Mouse (Mus musculus) gastrocnemius, adult 18-20 months (tissue): ENCODE measurements around the gene Csmd2. TPM values are rescaled to one million over a fixed set of nuclear protein-coding genes. Genes with fewer than 3 reads are reported as not detected.
A peak's percentile ranks its signal among the peaks of the same experiment; 100 is the strongest.

ENCODE experiments used
- DNase-seq: peaks from one replicate; pipeline ENCODE4 v3.0.0; 2021; ENCODE audit warnings: low spot score
- long read RNA-seq, 2 experiments: library from polyadenylated mRNA; stranded (forward); transcript quantifications; one replicate each; pipeline ENCODE4 v2.0.0; 2021
- total RNA-seq, 2 experiments: library from RNA; stranded (reverse); gene quantifications; 2 replicates each; pipeline ENCODE4 v1.2.3; 2021

The Csmd2 gene
- not detected for total RNA-seq
- long read RNA-seq, experiment 1 = 0 reads
- long read RNA-seq, experiment 2 = 0 reads

GRCm38 (mm10) chr4:127987784-127988455 is at the start of gene Csmd2:
Gene Csmd2 (plus strand): TSS chr4:127987857.
- no peak for DNase-seq

GRCm38 (mm10) chr4:127947696-127948095 is 40.0 kb upstream of the Csmd2 start:
- DNase-seq = no peak

GRCm38 (mm10) chr4:127953006-127953710 is 34.5 kb upstream of the Csmd2 start:
- no peak for DNase-seq

- DNase-seq = no peak
Measured at GRCm38 (mm10) chr4:127969101-127969500, 18.6 kb upstream of the Csmd2 start.

- DNase-seq = no peak
Measured at GRCm38 (mm10) chr4:127970018-127970421, 17.6 kb upstream of the Csmd2 start.

- no peak for DNase-seq
Measured at GRCm38 (mm10) chr4:127970901-127971868, 16.5 kb upstream of the Csmd2 start, which contains the start of gene CK137956. Gene CK137956 (minus strand): TSS chr4:127970951.

GRCm38 (mm10) chr4:127972976-127973375 is 14.7 kb upstream of the Csmd2 start:
- no peak for DNase-seq

- DNase-seq = no peak
Measured at GRCm38 (mm10) chr4:127981125-127981524, 6.5 kb upstream of the Csmd2 start.

- no peak for DNase-seq
Measured at GRCm38 (mm10) chr4:127984426-127984825, 3.2 kb upstream of the Csmd2 start.

- no peak for DNase-seq
Measured at GRCm38 (mm10) chr4:127985874-127986273, 1.8 kb upstream of the Csmd2 start.

- no peak for DNase-seq
Measured at GRCm38 (mm10) chr4:127986491-127987075, 1.1 kb upstream of the Csmd2 start.

- no peak for DNase-seq
Measured at GRCm38 (mm10) chr4:127987270-127987669, 387 bp upstream of the Csmd2 start.

GRCm38 (mm10) chr4:127988526-127989180 is 996 bp downstream of the Csmd2 start:
- DNase-seq = no peak

- DNase-seq = peak; percentile 15
Measured at GRCm38 (mm10) chr4:127989347-127989995, 1.8 kb downstream of the Csmd2 start.

- DNase-seq = no peak
Measured at GRCm38 (mm10) chr4:127999281-127999680, 11.6 kb downstream of the Csmd2 start.

GRCm38 (mm10) chr4:128002638-128003101 is 15.0 kb downstream of the Csmd2 start:
- no peak for DNase-seq

- no peak for DNase-seq
Measured at GRCm38 (mm10) chr4:128004797-128005452, 17.3 kb downstream of the Csmd2 start.

- no peak for DNase-seq
Measured at GRCm38 (mm10) chr4:128019465-128019864, 31.8 kb downstream of the Csmd2 start.

- no peak for DNase-seq
Measured at GRCm38 (mm10) chr4:128028294-128028693, 40.6 kb downstream of the Csmd2 start.

- no peak for DNase-seq
Measured at GRCm38 (mm10) chr4:128041901-128042300, 54.2 kb downstream of the Csmd2 start.
